Mouse (Mus musculus) cerebellum, postnatal 25 days (tissue): ENCODE measurements around the gene Tulp2.
"Not testable (repeated sequence)": the region's sequence is repeated elsewhere in the genome, so short reads cannot be mapped to it uniquely, and the experiment has no call there.

Experiments used
- DNase-seq, 2 experiments: peaks; one replicate each; pipeline ENCODE4 v3.0.0; 2021; ENCODE audit warnings: mixed read lengths in 2 of 2

Tulp2 gene

GRCm38 (mm10) chr7:45522957-45523676 is 41.4 kb downstream of the Tulp2 start:
- no peak for DNase-seq

- no peak for DNase-seq
Measured at GRCm38 (mm10) chr7:45523678-45524170, 42.0 kb downstream of the Tulp2 start.

- peak; percentile 33 to 49 for DNase-seq
Measured at GRCm38 (mm10) chr7:45524841-45525621, 43.4 kb downstream of the Tulp2 start.

- DNase-seq = peak; percentile 96 to 98
Measured at GRCm38 (mm10) chr7:45525809-45526473, 44.3 kb downstream of the Tulp2 start, which contains the start of the genes Ppp1r15a and Plekha4. Ppp1r15a (minus strand) TSS chr7:45526268. Plekha4 (plus strand) TSS chr7:45526330.

GRCm38 (mm10) chr7:45526474-45527120 is 44.9 kb downstream of the Tulp2 start:
- DNase-seq = peak; percentile 34 to 49

GRCm38 (mm10) chr7:45527169-45527568 is 45.5 kb downstream of the Tulp2 start:
- not testable (repeated sequence) for DNase-seq

GRCm38 (mm10) chr7:45529461-45529860 is 47.8 kb downstream of the Tulp2 start:
- DNase-seq = no peak

GRCm38 (mm10) chr7:45530643-45531042 is 49.0 kb downstream of the Tulp2 start:
- DNase-seq = no peak

GRCm38 (mm10) chr7:45535676-45536075 is 54.0 kb downstream of the Tulp2 start:
- DNase-seq = no peak

- DNase-seq = peak in 1 of 2 experiments; percentile 17
Measured at GRCm38 (mm10) chr7:45537602-45538001, 55.9 kb downstream of the Tulp2 start.

- DNase-seq = peak; percentile 72 to 78
Measured at GRCm38 (mm10) chr7:45538163-45539041, 56.7 kb downstream of the Tulp2 start.

- DNase-seq = no peak
Measured at GRCm38 (mm10) chr7:45539095-45539494, 57.4 kb downstream of the Tulp2 start.

- no peak for DNase-seq
Measured at GRCm38 (mm10) chr7:45540213-45540612, 58.5 kb downstream of the Tulp2 start.

GRCm38 (mm10) chr7:45544525-45544924 is 62.8 kb downstream of the Tulp2 start:
- DNase-seq = no peak

- no peak for DNase-seq
Measured at GRCm38 (mm10) chr7:45549641-45550436, 68.2 kb downstream of the Tulp2 start.

GRCm38 (mm10) chr7:45550821-45551511 is 69.3 kb downstream of the Tulp2 start:
- no peak for DNase-seq

- no peak for DNase-seq
Measured at GRCm38 (mm10) chr7:45551512-45551883, 69.8 kb downstream of the Tulp2 start.

- DNase-seq = no peak
Measured at GRCm38 (mm10) chr7:45553519-45553918, 71.8 kb downstream of the Tulp2 start.

- no peak for DNase-seq
Measured at GRCm38 (mm10) chr7:45553990-45554389, 72.3 kb downstream of the Tulp2 start.

GRCm38 (mm10) chr7:45554744-45555143 is 73.1 kb downstream of the Tulp2 start, which contains the start of gene Hsd17b14:
Hsd17b14 (plus strand) TSS chr7:45554893.
- DNase-seq = no peak
